Mouse (Mus musculus): ENCODE measurements around the gene Wasf2.

Gene Wasf2

GRCm38 (mm10) chr4:133127079-133127478 is 3.2 kb upstream of the Wasf2 start:
- DNase-seq (ENCODE audit: low spot score), result no peak

GRCm38 (mm10) chr4:133127894-133128293 is 2.4 kb upstream of the Wasf2 start:
- no peak for DNase-seq (ENCODE audit: low spot score)

GRCm38 (mm10) chr4:133129391-133129790 is 914 bp upstream of the Wasf2 start:
- no peak for DNase-seq (ENCODE audit: low spot score)

DNA sequence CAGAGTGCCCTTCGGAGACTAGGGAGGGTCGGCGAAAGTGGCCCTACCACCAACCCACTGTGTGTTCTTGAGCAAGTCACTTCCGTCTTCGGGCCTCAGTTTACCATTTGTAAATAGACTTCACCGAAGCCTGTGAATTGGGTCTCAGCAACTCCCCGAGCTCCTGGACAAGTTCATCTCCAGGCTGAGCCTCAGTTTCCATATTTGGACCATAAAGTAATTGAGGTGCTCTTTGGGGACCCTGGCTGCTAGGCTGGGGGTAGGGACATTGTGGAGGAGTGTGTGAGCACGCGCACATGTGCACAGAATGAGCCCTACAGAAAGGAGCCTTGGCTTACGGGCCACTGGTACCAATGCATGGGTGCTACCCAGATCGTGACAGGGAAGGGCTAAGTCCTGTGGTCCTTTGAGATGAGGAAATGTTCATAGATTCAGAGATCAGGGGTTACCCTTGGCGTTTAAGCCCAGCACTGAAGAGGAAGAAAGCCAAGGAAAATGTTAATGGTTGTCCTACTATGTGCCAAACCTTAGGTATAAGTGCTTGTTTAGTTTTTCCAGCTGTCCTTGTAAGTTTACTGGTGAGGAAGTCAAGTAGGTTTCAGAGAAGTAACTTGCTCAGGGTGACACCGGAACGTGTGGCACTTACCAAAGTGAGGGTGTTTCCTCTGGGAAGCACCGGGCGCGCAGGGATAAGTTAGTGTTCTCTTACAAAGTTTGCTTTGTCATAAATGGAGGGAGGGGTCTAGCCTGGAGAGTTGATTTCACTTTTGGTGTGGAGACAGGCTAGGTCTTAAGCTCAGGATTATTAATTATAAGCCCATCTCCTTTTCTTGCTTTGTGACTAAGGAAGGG is 811 bp downstream of the Wasf2 start:
- DNase-seq (ENCODE audit: low spot score), result peak; percentile 50

GRCm38 (mm10) chr4:133132027-133132426 is 1.7 kb downstream of the Wasf2 start:
- DNase-seq (ENCODE audit: low spot score), result peak; percentile 60

GRCm38 (mm10) chr4:133136946-133137345 is 6.6 kb downstream of the Wasf2 start:
- DNase-seq (ENCODE audit: low spot score), result no peak

- no peak for DNase-seq (ENCODE audit: low spot score)
Observed at GRCm38 (mm10) chr4:133138971-133139370, 8.7 kb downstream of the Wasf2 start.

DNA sequence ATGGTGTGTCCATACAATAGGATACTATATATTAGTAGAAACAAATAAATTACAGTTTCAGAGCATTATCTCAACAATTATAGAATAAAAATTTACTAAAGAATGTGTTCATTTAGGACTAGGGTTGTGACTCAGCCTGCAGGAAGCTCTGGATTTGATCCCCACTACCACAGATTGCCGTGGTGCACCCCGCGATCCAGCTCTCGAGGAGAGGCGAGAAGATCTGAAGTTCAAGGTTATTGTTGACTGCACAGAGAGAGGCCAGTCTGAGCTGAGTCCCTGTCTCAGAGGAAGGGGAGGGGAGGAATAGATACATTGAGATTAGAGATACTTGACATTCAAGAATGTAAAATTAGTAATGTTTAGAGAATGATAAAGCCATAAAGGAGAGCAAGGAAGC is 24.7 kb downstream of the Wasf2 start:
- DNase-seq (ENCODE audit: low spot score), result no peak

- DNase-seq (ENCODE audit: low spot score), result no peak
Observed at GRCm38 (mm10) chr4:133155726-133156125, 25.4 kb downstream of the Wasf2 start.

DNA sequence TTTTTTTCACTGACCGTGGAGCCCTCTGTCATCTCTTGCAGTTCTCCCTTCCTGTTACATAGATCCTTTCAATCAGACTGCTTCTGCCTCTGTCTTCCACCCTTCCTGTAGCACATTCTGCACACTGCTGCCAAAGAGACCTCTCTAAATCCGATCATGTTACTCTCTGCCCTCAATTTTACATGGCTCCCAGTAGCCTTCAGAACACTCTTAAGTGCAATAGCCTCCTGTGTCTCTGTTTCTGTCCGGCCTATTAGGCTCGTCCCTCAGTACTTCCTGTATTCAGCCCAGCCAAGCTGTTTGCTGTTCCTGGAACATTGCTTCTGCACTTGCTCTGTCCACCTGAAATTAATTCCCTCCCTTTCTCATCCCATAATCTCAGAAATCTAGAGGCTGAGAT is 26.1 kb downstream of the Wasf2 start:
- no peak for DNase-seq (ENCODE audit: low spot score)

GRCm38 (mm10) chr4:133156831-133157230 is 26.5 kb downstream of the Wasf2 start:
- no peak for DNase-seq (ENCODE audit: low spot score)

GRCm38 (mm10) chr4:133159127-133159526 is 28.8 kb downstream of the Wasf2 start:
- DNase-seq (ENCODE audit: low spot score), result no peak

DNA sequence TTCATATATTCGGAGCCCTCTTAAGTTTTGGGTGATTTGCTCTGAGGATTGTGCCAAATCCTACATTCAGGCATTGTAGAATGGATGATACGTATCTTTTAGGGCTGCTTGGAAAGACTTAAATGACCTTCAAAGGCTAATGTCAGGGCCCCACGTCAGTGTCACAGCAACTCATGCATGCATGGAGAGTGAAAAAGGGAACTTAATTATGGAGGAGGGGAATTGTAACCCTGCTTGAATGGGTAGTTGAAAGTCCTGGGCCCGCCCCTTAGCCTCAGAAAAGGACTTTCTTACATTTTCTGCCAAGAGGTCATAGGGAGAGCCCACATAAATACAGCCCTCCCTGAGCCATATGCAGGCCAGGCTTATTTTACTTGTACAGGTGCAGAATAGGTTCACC is 29.3 kb downstream of the Wasf2 start:
- DNase-seq (ENCODE audit: low spot score), result peak; percentile 52

GRCm38 (mm10) chr4:133160211-133160610 is 29.9 kb downstream of the Wasf2 start:
- DNase-seq (ENCODE audit: low spot score), result no peak

DNA sequence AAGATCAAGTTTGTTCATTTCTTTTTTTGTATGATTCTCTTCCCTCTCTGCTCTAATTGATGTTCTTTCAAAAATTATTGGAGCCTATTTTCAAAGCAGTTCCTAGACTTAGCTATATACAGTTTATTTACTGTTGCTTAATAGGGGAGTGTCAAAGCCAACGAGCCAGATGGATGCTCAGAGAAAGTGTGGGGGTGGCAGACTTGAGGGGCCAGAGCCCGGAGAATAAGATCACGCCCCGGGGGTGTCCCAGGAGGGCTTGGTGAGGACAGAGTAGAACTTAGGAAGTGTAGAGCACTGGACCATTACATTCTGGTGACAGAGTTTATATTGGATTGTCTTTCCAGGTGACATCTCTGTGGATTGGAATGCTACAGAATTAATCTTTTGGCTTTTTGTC is 30.5 kb downstream of the Wasf2 start:
- no peak for DNase-seq (ENCODE audit: low spot score)

- no peak for DNase-seq (ENCODE audit: low spot score)
Observed at GRCm38 (mm10) chr4:133162196-133162595, 31.9 kb downstream of the Wasf2 start.

DNA sequence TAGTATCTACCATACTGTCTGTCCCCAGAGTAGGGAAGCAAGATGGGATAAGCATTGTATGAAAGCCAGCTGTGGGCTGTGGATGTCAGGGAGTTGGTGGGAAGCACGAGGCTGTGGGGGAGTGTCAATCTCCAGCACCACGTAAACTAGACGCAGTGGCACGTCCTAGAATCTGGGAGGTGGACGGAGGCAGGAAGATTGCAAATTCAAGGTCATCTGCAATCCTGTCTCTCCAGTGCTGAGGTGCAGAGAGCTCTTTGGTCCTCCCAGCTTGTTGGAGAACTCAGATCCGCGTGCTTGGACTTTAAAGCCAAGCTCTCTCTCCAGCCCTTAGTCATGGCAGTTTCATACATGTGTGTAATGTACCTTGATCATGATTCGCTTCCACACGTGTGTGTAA is 36.5 kb downstream of the Wasf2 start:
- no peak for DNase-seq (ENCODE audit: low spot score)

DNA sequence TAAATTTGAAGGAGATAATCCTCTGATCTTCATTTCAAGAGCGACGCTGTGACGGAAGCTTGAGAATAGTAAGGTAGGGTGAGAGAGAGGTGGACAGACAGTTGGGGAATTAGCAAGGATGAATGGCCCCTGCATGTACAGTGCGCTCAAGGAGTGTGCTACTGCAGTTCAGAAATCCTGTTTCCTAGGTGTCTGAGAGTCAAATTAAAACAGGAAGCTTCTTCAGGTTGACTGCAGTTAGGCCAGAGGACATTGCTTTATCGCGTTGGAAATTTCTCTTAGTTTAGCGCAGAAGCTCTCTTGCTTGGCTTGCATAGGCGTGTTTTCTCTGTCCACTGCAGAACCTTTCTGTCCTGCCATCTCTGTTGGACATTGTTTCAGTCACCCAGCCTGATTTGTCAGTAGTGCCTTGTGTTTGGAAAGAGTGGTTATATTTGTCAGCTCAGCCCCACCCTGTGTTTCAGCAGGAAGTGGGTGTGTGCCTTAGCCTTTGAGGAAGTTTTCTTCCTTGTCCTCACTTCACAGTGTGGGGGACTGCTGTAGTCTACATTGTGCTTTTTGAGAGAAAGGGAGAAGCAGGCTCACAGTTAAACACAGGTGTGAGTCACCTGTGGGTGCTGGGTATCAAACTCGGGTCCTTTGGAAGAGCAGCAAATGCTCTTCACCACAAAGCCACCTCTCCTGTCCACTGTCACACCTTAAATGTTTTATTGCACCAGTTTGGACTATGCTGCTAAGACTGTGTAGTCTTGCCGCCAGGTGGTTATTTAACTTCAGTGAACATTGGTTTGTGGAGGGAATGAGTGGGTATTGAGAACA is 39.1 kb downstream of the Wasf2 start:
- no peak for DNase-seq (ENCODE audit: low spot score)

- DNase-seq (ENCODE audit: low spot score), result no peak
Observed at GRCm38 (mm10) chr4:133170056-133170524, 39.8 kb downstream of the Wasf2 start.

DNA sequence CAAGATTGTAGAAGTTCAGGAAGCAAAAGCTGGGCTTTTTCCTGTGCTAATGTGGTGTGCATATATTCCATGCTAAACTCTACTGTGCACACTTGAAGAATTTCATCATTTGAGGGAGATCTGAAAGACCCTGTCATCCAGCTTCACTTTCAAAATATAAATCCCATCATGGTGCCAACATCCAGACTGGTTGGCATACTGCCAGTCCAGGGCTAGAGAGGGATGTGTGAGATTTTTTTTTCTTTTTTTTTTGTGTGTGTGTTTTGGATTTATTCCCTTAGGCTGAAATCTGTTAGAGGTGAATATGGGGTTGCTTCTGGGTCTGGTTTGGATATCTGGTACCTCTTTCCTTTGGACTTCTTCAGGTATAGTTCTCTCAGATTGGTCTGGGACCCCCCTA is 40.3 kb downstream of the Wasf2 start:
- DNase-seq (ENCODE audit: low spot score), result no peak

DNA sequence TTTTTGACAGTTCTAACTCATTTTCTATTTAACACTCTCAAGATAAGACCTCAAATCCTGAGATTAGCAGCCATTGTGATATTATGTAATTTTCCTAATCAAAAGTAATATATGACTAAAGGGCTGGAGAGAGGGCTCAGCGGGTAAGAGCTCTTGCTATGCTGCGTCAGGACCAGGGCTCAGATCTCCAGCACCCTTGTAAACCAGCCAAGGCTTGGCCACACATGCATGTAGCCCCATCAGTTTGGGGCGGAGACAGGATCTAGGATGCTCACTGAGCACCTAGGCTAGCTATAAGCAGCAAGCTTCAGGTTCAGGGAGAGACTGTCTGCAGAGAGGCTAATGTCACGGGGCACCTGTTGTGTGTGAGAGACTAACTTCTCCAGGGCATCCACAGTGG is 42.1 kb downstream of the Wasf2 start:
- no peak for DNase-seq (ENCODE audit: low spot score)

DNA sequence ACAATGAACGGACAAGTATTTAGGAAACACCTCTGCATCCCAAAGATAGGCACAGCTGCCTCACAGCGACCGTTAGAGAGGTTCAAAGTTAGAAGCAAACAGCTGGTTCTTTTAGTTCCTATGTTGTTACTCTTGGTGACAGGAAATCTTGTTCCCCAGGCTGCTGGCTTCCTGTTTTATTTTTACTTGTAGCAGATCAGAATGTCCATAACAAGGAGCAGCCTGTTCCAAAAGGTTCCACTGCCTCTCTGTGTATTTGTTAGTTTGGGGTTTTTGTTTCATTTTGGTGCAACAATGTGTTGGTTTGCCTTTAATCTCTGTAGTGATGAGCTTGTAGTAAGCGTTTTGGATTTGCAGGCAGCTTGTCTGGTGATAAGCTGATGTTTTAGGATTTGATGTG is 44.1 kb downstream of the Wasf2 start:
- DNase-seq (ENCODE audit: low spot score), result no peak

- no peak for DNase-seq (ENCODE audit: low spot score)
Observed at GRCm38 (mm10) chr4:133175274-133175673, 45.0 kb downstream of the Wasf2 start.

Data from embryo, embryonic 10.5 days (tissue).